Mouse (Mus musculus) olfactory bulb, adult 2 months (tissue): Measurements from ENCODE around the gene Slc5a10.

ENCODE experiments used
- CTCF ChIP-seq: fragments of 200-500 bp; IDR thresholded peaks from 2 replicates; pipeline ENCODE4 v1.5.1; 2012; ENCODE audit warnings: low read depth, mild to moderate bottlenecking, low read length, moderate library complexity; ENCODE audit not compliant: insufficient read depth
- POLR2A ChIP-seq: fragments of 200-500 bp; IDR thresholded peaks from 2 replicates; pipeline ENCODE4 v1.6.1; 2012; ENCODE audit warnings: mild to moderate bottlenecking, low read depth, low read length, moderate library complexity; ENCODE audit not compliant: insufficient read depth

- TF ChIP-seq CTCF (no peak), POLR2A (no peak)
Observed at GRCm38 (mm10) chr11:61677709-61678108, 42.9 kb downstream of the Slc5a10 start.
